Mouse (Mus musculus): Measurements from ENCODE around the gene Ugt1a5.
A peak's percentile ranks its signal among the peaks of the same experiment; 100 is the strongest.
"Not testable (repeated sequence)": the region's sequence is repeated elsewhere in the genome, so short reads cannot be mapped to it uniquely, and the experiment has no call there.

Ugt1a5 gene

DNA sequence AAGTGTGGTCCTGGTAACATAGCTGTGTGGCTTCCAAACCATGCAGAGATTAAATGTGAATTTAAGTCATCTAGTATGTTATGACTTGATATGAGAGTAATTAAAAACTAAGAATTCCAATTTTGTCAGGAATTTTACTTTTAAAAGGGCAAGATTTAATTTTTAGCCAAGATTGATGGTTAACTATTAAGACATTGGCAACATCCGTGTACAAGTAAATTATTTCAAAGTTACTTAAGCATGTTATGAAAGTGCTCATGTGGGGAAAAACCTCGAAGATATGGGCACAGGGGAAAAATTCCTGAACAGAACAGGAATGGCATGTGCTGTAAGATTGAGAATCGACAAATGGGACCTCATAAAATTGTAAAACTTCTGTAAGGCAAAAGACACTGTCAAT is 31.6 kb downstream of the Ugt1a5 start:
- DNase-seq (ENCODE audit: low spot score) = no peak

DNA sequence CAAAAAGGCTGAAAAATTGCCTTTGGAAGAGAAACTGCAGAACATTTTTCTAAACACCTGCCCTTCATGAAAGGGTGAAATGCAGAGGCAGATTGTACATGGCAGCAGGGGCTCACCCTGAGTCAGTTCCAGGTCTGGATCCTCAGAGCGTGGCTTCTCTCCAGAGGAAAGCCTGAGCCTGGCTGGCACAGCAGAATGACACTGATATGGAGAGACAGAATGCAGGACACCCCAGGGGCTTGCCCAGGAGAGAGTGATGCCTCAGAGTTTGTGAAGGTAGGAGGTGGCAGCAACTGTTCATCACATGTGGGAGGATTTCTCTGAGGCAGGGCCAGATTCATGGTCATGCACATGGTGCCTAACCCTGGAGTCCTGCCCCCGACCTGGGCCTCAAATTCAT is 34.2 kb downstream of the Ugt1a5 start:
- DNase-seq (ENCODE audit: low spot score) = no peak

DNA sequence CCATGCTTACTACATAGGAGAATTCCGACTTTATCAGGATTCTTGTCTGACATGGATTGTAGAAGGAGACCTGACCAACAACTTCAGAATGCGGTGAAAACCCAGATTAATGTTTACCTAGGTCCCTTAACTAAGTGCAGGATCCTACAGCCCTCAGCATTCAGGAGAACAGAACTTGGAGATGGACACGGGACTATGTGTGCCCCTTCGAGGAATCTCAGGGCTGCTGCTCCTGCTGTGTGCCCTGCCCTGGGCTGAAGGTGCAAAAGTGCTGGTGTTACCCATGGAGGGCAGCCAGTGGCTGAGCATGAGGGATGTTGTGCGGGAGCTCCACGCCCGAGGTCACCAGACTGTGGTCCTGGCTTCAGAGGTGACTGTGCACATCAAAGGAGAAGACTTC is 34.6 kb downstream of the Ugt1a5 start, which contains the start of gene Ugt1a2:
Gene Ugt1a2 (plus strand): TSS at position 146 of the 400 bp plus-strand sequence.
- DNase-seq (ENCODE audit: low spot score) = no peak

DNA sequence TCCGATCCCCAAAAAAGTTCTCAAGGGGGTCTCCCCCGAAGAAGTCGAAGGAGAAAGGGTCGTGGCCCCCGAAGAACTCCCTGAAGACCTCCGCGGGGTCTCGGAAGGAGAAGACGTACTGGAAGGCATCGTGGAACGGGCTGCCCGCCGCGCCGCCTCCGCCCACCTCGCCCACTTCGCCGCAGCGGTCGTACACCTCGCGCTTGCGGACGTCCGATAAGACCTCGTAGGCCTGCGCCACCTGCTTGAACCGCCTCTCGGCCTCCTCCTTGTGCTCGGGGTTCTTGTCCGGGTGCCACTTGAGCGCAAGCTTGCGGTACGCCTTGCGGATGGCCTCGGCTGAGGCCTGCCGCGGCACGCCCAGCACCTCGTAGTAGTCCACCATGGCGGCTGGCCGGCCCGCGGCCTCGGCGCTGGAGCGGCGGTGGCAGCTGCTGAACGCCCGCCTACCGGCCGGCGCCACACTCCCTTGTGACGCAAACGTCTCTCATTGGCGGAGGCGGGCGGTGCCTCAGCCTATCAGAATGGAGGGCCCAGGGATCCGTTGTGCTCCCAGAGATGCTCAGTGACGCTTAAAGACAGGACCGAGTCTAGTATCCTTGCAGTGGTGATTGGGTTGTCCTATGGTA is 39.6 kb downstream of the Ugt1a5 start, which contains the start of gene Dnajb3:
Gene Dnajb3 (minus strand): TSS at position 489 of the 629 bp plus-strand sequence.
- no peak for DNase-seq (ENCODE audit: low spot score)

DNA sequence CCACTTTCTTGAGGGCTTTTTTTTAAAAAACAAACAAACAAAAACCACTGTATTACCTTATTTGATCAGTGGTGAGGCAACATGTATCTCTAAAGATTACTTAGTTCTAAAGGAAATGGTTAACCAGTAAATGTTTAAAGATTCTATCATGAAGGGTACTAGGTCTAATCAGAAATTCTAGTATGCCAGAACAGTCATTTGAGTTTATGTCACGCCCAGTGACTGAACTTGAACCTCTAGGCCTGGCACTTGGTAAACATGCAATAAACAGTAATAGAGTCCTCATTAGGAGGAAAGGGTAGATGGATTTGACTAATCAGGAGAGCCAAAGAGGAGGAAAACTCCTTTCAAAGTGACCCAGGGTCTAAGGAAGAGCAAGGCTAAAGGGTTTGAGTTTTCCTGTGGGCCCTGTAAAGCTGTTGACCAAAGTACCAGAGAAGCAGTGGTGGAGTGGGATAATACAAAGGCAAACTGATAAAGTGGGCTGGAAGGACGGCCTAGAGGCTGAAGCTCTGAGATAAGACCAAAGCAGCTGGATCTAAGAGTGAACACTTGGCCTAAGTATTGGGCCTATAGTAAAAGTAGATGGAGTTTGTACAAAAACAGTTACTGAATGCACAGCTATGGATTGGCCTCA is 41.1 kb downstream of the Ugt1a5 start:
- no peak for DNase-seq (ENCODE audit: low spot score)

DNA sequence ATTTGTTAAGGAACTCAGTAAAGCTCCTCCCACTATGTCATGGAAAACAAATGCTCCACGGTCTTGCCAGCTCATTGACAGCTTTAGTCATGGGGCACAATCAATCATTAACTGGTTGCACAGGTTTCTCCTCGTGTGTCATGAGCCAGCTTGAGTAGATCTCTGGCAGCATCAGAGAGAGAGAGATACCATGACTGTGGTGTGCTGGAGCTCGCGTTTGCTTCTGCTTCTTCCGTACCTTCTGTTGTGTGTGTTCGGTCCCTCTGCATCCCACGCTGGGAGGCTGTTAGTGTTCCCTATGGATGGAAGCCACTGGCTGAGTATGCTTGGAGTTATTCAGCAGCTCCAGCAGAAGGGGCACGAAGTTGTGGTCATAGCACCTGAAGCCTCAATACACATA is 46.0 kb downstream of the Ugt1a5 start, which contains the start of gene Ugt1a1:
Gene Ugt1a1 (plus strand): TSS at position 148 of the 400 bp plus-strand sequence.
- peak; percentile 60 for DNase-seq (ENCODE audit: low spot score)

DNA sequence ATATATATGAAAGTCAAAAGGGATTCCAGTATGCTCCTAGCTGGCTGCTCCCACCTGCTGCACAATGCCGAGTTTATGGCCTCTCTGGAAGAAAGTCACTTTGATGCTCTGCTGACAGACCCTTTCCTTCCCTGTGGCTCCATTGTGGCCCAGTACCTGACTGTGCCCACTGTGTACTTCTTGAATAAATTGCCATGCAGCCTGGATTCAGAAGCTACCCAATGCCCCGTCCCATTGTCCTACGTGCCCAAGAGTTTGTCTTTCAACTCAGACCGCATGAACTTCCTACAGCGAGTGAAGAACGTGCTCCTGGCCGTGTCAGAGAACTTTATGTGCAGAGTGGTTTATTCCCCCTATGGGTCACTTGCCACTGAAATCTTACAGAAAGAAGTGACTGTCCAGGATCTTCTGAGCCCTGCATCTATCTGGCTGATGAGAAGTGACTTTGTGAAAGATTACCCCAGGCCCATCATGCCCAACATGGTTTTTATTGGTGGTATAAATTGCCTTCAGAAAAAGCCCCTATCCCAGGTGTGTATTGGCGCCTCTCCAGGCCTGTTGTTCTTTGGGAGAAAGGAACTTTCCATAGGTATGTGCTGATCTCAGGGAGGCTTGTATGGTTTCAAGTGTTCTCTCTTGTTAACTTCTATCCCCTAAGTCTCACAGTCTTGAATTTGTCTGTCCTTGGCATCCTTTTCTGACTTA is 46.7 kb downstream of the Ugt1a5 start:
- no peak for DNase-seq (ENCODE audit: low spot score)

DNA sequence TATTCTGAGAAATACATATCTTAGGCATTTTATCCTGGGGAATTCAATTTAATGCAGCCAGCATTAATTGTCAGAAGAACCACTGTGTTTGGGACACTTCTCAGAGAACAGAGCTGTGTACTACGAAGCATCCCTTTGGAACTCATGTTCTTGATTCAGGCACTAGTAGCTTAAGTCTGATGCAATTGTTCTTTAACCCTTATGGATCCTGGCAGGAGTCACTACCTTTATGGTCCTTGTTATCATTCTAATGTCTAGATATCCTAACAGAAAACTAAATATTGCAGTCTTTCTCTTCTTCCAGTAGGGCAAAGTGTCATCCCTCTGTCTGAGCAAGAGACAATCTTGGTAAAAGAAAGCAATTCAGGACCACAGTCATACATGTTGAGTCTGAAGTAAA is 47.2 kb downstream of the Ugt1a5 start:
- DNase-seq (ENCODE audit: low spot score) = no peak

DNA sequence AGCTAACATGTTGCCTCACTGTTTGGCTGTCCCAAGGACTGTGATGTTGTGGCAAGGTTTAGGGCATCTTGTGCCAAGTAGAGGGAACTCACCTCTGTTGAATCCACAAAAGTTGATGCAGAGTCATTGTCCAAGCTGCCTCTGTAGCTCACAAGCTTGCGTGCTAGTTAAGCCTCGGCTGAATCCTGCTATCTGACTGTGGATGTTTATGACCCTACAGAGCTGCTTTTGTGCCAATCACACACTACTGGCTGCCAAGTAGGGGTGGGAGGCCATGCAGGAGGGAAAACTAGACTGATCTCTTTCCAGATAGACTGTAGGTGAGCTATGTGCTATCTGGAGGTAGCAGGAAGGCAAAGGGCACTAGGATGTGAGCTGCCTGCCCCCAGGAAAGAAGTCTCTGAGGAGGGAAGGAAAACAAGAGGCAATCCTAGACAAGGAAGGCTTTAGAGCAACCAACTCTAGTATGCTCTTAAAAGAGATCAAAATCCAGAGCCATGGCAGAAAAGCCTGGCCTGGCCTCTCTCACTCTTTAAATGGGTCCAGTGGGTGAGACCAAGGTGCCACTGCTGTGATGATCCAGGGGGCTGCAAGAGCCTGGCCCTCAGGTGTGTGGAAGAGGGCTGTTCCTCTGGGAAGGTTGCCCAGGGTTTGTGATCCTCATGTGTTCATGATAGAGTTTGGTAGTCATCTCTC is 48.1 kb downstream of the Ugt1a5 start:
- no peak for DNase-seq (ENCODE audit: low spot score)

DNA sequence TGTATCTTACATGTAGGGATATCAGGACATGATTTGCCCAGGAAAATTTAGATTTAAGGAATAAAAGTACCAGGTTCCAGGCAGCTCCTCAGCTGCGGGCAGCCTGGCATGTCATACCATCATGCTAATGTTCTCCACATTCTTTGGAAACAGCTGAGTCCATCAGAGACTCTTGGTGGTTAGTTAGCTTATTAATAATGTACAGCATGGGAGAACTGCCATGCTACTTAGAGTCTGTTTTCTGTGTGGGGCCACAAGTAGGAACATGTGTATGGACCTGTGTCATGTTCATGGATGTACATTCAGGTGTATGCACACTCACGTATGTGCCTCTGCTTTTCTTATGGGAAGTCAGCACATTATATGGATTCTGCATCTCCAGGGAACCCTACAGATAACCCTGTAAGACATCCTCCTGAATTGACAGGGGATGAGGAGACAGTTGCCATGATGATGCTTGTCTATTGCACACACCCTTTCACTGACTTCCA is 48.7 kb downstream of the Ugt1a5 start:
- DNase-seq (ENCODE audit: low spot score) = no peak

DNA sequence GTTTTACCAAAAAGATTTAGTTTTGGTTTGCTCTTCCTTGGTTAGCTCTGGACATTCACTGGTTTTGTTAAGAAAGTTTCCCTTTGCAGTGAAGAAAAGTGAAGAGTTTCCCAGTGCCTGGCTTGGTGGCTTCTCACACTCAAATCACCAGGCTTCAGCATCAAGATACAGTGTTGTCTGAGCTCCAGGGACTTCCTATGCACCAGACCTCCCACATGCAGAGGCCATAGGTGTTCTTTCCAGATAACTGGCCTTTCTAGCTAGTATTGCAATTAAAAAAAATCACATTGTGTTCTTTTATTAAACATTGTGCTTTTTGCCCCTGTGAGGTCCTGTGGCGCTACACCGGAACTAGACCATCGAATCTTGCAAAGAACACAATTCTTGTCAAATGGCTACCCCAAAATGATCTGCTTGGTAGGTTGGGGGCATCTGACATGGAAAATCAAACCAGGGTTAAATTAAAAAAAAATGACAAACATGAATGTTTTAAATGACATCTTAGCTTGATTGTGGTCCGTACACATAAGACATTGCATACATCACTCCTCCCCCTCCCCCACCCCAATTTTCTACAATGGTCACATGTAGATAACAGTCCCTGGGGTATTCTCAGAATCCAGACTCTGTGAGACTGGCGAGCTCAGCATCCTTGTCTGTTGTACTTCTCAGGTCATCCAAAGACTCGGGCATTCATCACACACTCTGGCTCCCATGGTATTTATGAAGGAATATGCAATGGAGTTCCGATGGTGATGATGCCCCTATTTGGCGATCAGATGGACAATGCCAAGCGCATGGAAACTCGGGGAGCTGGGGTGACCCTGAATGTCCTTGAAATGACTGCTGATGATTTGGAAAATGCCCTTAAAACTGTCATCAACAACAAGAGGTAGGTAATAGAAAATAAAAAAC is 49.9 kb downstream of the Ugt1a5 start:
- DNase-seq (ENCODE audit: low spot score) = no peak

DNA sequence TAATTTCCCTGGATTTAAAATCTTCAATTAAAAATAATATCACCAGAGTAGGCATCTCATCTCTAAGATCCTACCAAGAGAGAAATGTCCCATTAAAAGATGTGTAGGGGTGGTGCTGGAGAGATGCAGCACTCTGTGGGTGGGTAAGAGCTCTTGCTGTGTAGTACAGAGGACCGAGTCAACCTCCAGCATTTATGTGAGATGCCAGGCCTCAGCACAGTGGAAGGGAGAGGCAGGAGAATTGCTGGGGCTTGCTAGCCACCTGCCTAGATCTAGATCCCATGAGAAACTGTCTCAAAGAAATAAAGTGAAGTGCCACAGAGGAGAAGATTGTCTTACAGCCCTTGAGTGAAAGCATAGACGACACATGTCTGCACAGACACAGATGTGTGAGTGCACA is 50.7 kb downstream of the Ugt1a5 start:
- no peak for DNase-seq (ENCODE audit: low spot score)

DNA sequence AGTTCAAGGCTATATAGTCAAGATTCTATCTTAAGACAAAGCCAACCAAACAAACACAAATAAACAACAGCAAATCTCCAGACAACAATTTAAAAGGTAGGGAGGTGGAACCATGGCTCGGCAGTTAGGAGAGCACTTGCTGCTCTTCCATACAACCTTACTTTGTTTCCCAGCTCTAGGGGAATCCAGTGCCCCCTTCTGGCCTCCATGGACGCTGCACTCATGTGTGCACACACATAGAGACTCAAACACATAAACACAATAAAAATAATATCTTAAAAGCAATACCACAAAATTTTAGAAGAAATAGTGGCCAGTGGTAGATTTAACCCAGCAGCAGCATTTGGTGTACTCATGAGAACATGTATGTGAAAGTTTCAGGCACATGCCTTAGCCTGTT is 51.3 kb downstream of the Ugt1a5 start:
- DNase-seq (ENCODE audit: low spot score) = no peak

DNA sequence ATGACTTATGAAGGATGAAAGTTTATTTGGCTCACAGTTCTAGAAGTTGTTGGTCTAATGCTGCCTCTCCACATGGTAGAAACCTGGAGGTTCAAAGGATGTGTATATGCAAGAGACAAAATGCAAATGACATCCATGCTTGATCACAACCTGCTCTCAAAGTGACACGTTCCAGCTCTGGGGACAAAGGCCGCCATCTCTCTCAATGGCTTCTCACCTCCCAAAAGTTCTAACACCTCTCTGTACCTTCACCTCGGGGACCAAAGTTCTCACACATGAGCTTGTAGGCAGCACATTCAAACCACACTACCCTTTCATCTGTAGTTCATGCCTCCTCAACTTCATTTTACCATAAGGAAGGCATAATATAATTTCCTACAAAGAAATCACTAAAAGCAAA is 51.8 kb downstream of the Ugt1a5 start:
- no peak for DNase-seq (ENCODE audit: low spot score)

DNA sequence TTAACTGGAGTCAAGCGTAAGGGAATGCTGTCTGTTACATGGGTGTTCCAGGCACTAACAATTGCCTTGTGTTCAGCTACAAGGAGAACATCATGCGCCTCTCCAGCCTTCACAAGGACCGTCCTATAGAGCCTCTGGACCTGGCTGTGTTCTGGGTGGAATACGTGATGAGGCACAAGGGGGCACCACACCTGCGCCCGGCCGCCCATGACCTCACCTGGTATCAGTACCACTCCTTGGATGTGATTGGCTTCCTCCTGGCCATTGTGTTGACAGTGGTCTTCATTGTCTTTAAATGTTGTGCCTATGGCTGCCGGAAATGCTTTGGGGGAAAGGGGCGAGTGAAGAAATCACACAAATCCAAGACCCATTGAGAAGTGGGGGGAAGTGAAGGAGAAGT is 52.2 kb downstream of the Ugt1a5 start:
- DNase-seq (ENCODE audit: low spot score) = no peak

DNA sequence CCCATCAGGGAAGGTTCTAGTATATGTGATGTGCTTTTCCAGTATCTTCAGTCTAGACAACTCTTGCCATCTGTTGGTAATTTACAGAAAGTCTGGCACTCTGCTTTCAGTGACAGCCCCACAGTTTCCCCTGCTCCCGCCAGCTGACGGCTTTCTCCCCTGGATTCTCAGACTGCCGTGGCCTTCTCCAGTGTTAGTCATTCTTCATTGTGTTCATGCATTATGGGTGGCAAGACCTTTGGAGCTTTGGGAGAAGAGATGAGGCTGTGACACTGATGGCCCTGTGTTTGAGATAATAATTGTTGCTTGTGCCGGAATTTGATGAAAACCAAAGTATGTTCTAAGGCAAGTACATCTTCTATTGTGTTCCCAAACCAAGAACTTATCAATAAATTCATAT is 52.8 kb downstream of the Ugt1a5 start:
- DNase-seq (ENCODE audit: low spot score) = no peak

DNA sequence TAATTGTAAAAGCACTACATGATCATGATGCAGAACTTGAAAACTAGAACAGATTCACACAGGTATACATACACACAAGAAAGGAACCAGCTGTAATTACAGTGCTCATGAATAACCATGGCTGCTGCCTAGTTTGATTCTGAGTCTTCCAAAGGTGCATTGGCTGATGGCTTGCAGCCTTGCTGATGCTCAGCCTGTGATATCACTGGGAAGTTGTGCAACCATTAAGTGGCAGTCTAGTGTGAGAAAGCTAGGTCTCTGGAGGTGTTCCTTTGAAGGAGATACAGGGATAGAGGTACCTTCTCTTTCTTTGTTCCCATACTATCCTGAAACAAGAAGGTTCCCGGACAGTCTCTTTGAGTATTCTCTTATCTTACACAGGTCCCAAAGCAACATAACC is 53.2 kb downstream of the Ugt1a5 start:
- DNase-seq (ENCODE audit: low spot score) = no peak

DNA sequence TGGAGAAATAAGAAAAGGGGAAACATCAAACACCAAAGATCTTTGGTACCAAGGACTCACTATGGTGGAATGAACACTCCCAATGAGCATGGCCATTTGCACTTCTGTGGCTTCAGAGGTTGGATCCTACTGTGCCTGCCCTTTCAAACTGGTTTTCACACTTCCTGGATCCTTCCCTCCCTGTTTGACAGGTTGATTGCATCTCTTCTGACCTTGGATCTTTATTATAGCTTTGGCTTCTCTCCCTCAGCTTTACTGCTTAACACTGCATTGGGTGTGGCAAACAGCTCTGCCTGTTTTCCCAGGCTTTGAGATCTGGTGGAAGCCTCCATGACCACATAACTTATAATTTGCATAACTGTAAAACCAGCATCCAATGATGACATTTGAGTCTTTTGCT is 54.5 kb downstream of the Ugt1a5 start:
- peak; percentile 29 for DNase-seq (ENCODE audit: low spot score)

DNA sequence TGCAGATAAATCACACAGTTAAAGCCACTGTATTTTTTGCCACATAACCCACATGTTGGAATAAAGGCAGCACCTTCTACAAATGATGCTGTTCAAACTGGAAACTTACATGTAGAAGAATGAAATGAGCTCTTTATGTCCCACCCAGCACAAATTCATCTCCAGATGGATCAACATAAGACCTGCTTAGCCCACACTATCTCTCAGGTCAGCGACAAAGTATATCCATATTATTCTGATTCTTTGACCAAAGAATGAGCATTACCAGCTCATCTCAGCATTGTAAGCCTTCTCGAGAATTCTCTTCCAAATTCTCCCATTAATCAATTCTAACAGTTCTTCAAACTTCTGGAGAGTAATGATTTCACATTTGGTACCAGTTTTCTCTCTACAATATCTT is 56.4 kb downstream of the Ugt1a5 start:
- no peak for DNase-seq (ENCODE audit: low spot score)

DNA sequence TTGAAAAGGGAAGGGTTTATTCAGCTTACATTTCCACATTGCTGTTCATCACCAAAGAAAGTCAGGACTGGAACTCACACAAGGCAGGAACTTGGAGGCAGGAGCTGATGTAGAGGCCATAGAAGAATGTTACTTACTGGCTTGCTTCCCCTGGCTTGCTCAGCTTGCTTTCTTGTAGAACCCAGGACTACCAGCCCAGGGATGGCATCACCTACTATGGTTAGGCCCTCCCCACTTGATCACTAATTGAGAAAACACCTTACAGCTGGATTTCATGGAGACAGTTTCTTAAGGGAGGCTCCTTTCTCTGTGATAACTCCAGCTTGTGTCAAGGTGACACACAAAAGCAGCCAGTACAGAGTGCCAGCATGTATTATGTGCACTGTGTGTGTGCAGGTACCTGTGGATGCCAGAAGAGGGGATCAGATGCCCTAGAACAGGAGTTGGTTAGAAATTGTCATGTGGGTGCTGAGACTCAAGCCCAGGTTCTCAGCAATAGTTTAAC is 57.3 kb downstream of the Ugt1a5 start:
- DNase-seq (ENCODE audit: low spot score) = not testable (repeated sequence)

DNA sequence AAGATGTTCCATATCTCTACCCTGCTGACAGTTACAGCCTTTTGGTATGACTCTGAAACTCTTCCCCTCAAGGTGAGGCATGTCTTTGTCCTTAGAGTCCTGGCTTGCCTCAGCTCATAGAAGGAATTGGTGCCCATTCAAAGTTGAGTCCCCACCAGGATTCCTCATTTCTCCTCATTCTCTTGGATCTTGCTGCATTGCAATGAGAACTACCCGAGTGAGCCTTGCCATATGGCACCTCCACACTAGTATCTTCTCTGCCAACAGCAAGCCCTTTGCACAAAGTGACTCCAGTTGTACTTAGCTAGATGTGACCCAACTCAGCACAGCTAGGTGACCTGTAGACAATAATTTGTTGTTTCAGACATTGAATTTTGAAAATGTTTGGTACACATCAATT is 57.8 kb downstream of the Ugt1a5 start:
- peak; percentile 36 for DNase-seq (ENCODE audit: low spot score)

Measured in urinary bladder, postnatal 25 days (tissue).